Mouse (Mus musculus): ENCODE results near the gene Ccdc158. TPM values are rescaled to one million over a fixed set of nuclear protein-coding genes. Genes with fewer than 3 reads are reported as not detected.
A peak's percentile ranks its signal among the peaks of the same experiment; 100 is the strongest.

Ccdc158 gene
- total RNA-seq, 2 experiments from 2014 or later, result 0.36 to 0.54 TPM

DNA sequence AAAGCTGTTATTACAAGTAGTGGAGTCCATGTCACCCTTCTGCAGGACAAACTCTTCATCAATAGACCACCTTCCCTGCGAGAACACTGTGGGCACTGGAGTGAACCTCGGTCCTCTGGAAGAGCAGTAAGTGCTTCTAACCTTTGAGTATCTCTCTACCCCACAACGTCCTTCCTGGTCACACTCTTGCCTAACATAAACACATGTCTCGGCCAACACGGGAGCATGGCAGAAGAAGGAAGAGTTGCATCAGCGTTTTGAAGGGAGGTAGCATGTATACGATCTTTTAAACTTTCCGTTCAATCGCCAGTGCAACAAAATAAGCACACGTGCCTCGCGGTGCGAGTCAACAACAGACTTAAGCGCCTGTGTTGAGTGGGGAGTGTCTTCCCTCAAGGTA is 95.5 kb downstream of the Ccdc158 start:
- no peak for DNase-seq (ENCODE audit: extremely low spot score in 1 of 2, low spot score in 2 of 2)
- intact Hi-C loops (cut with DNase I), result no loop called here
- no peak for TF ChIP-seq CTCF (IDR thresholded peaks at IDR 0.05)

DNA sequence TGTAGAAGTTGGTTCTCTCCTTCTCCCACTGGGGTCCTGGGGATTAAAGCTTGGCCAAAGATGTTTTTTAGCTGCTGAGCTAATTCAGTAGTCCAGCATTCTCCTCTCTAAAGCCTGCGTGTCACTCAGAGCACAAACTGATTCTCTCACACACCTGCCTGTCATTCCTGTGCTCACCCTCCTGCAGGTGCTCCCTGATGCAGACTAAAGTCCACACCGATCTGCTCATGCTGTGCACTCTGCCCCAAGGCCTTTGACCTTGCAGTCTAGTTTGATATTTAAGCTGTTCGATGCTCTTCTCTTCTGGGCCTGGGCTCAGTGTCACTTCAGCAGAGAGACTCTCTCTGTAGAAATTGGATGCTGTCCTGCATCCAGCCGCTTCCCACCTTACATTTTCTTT is 103.8 kb downstream of the Ccdc158 start:
- intact Hi-C loops (cut with DNase I), result no loop called here
- DNase-seq (ENCODE audit: extremely low spot score in 1 of 2, low spot score in 2 of 2), result no peak
- H3K27ac ChIP-seq, result no peak overlapping the region
- H3K4me3 ChIP-seq, result no peak overlapping the region
- no peak for TF ChIP-seq CTCF (IDR thresholded peaks at IDR 0.05)

More for the DNA sequence above, 95.5 kb downstream of the Ccdc158 start:
- H3K27ac ChIP-seq, result no peak overlapping the region
- no peak overlapping the region for H3K4me3 ChIP-seq

- no peak overlapping the region for H3K27ac ChIP-seq
- no peak for TF ChIP-seq CTCF (IDR thresholded peaks at IDR 0.05)
- intact Hi-C loops (cut with DNase I), result no loop called here
- DNase-seq (ENCODE audit: extremely low spot score in 1 of 2, low spot score in 2 of 2), result peak in 1 of 2 experiments; percentile 20
- H3K4me3 ChIP-seq, result no peak overlapping the region
Observed at GRCm38 (mm10) chr5:92562002-92562401, 113.1 kb downstream of the Ccdc158 start.

- intact Hi-C loops (cut with DNase I), result no loop called here
- no peak for DNase-seq (ENCODE audit: extremely low spot score in 1 of 2, low spot score in 2 of 2)
- Histone ChIP-seq H3K4me3 (no peak overlapping the region), H3K27ac (no peak overlapping the region)
- TF ChIP-seq CTCF (IDR thresholded peaks at IDR 0.05), result no peak
Observed at GRCm38 (mm10) chr5:92560201-92560600, 114.9 kb downstream of the Ccdc158 start.

Other genes starting within 250 kb of the Ccdc158 start
- 10 to 100 TPM; 23.7 to 31.3 TPM for gene Nup54, start 240.1 kb downstream of the Ccdc158 start, total RNA-seq (2021)
- gene Scarb2, start 168.4 kb downstream of the Ccdc158 start, total RNA-seq (2021), result 10 to 100 TPM; 82.6 to 91.9 TPM
- not detected for gene Fam47e, start 120.2 kb downstream of the Ccdc158 start, total RNA-seq (2021)
- under 1 TPM; 0.61 to 0.84 TPM for gene Stbd1, start 72.2 kb downstream of the Ccdc158 start, total RNA-seq (2021)
- 1 to 10 TPM; 4.3 to 6.3 TPM for gene Shroom3, start 8.2 kb upstream of the Ccdc158 start, total RNA-seq (2021)